Mouse (Mus musculus) layer of hippocampus, adult 8-10 months (tissue): ENCODE measurements at regions not wholly inside any gene's neighbourhood (a gene's known extent, or its start where the extent isn't known, plus 50 kb on each side); places are given as distances from the start of the nearest gene placed in this dataset.

Experiments
- DNase-seq, 2 experiments: peaks; one replicate each; pipeline ENCODE4 v3.0.0; 2022; ENCODE audit warnings: low spot score in 2 of 2

DNA sequence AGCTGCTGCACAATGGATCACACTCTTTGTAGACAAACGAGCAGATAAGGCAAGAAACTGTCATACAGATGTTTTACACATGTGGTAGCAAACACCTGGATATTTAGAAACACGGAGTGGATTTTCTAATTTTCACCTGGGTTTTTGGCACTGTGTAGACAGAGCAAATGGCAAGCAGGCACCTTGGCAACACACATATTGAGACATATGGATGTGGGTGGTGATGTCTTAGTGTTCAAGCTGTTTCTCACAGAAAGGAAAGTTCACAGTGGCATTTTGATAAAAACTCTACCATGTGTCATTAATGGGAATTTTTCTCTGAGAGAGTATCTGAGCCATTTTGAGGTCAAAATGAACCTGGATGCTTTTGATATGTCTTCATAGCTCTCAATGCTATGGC lies 417.9 kb upstream of the Megf9 start:
- peak; percentile 59 to 68 for DNase-seq

DNA sequence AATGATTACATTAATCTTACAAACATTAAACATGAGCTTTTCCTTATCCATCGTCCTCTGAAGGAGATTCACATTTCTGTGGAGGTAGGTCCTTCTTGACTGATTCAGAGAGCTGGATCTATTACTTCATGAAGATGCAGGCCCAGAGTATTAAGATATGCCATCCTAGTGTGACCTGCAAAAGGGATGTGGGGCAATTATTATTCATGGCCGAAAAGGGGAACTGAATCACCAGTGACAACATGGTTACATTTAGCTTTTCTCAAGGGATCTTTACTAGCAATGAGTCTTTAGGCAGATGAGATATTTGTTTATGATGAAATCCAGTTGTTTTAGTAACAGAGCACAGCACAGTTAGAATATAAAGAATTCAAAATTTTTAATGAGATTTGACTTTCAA lies 405.4 kb upstream of the Megf9 start:
- DNase-seq: no peak

DNA sequence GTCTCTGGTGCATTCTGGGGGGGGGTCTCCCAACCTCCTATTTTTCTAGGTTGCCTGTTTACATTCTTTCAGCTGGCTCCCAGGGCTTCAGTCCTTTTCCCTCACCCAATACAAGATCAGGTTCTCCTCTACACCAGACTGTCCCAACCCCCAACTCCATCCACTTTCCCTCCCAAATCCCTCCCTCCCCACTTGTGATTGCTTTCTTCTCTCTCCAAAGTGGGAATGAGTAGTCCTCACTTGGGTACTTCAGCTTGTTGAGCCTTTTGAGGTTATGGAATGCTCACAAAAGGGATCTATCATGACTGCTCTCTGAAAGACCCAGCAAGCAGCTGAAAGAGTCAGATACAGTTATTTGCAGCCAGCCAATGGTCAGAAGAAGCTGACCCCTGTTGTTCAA lies 399.3 kb upstream of the Megf9 start:
- DNase-seq: no peak

DNA sequence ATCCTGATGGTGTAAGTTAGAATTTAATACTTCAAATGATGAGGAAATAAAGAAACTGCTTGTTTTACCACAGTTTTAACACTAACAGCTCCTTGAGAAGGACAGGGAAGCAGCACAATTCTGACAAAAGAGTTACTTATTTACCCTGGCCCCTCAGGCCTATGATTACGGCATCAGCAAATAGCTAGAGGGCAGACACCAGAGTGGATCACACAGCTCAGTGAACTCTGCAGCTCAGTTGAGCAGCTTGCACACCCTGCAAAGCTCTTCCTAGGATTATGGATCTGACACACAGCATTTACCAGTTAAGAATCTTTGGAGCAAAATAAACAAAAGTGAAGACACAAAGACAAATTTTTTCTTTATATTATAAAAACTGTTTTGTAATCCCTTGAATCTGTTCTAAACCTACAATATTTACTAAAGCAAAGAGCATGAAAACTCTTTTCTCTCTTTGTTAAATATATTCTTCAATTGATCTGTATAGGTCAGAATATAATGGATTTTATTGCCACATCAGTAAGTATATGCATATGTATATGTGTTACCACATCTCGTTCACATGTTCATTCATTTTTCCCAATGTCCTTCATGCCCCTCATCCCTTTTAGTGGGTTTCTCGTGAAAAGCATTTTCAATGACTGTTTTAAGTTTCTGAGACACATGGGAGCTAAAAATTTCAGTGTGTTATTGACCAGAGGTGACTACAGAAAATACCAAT lies 387.3 kb upstream of the Megf9 start:
- no peak for DNase-seq

DNA sequence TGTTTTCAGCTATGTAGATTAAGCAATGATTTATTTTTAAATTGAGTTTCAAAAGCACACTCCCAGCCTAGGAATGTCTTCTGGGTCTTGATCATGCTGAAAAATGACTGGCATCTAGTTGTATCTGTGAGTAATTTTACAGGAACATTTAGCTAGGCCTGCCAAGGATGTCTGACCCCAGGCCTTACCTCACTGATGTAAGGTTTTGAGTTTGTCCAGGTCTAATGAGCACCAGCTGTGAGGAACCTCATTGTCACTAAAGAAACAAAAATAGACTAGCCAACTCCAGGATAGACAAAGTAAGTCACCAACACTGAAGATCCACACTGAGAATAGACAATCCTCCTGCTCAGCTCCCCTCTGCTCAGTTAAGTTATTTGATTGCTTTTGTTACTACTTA lies 379.8 kb upstream of the Megf9 start:
- no peak for DNase-seq

DNA sequence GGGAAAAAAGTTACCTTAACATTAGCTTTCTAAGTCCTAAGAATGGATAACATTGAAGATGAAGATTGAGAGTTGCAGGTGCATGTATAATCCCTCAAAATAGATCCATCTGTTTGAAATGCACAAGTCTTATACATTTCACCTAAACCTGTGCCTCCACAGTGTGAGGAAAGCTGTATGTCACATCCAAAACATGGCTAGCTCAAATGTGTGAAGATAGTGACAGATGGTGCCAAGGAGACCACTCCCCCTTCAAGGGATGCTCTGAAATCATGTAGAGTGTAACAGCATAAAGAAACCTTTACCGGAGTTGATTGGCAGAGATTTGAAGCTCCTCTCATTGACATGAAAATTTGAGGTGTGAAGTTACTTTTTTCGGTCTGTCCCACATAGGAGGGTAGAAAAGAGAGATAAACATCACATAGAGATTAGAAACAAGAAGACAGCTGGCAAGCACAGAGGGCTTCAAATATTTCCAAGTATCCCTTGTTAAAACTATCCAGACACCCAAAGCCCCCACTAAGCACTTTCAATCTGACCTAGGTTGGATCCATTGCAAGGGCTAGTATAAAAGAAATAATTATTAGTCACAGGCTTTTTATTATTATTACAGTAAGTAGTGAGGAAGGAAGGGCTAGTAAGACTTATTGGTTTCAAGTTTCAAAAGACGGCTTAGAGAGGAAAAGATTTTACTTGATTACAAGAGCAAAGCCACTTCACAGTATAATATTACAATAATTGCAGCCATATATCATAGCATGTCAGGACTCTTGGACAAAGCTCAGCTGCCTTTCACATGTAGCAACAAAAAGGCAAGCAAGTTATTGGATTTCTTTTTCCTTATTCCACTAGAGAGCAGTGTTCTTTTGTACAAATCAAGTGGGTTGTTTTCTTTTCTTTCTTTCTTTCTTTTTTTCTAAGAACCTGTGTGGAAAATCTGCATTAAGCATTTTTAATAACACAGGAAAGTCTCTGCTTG lies 372.3 kb upstream of the Megf9 start:
- no peak for DNase-seq
